Mouse (Mus musculus): ENCODE measurements around the gene Tepsin. TPM values are rescaled to one million over a fixed set of nuclear protein-coding genes. Genes with fewer than 3 reads are reported as not detected.

Tepsin gene
- polyA plus RNA-seq, 1 experiment from 2014 or later, result 18.5 TPM

GRCm38 (mm10) chr11:120052274-120052673, 46.3 kb downstream of the Tepsin start:
- Histone ChIP-seq H3K9ac (no peak overlapping the region), H3K4me3 (no peak overlapping the region), H3K4me2 (replicated peaks) (no peak overlapping the region), H3K4me1 (peaks cover 22% of the 10 kb centered on the region), H3K27me3 (peaks cover 26% of the 10 kb centered on the region), H3K36me3 (no peaks in the 10 kb centered on the region), H3K27ac (no peak overlapping the region), H3K9me3 (no peaks in the 10 kb centered on the region)
- no peak for ATAC-seq (ENCODE audit: low FRiP score, low read depth)
- 69% methylated on average over 9 of the region's 9 CpGs for WGBS

- no peak overlapping the region; the same call in 1 of the 2 replicates for H3K9ac ChIP-seq
- H3K36me3 ChIP-seq, result no peaks in the 10 kb centered on the region
These were observed 47.3 kb downstream of the Tepsin start for GRCm38 (mm10) chr11:120051124-120051811.

GRCm38 (mm10) chr11:120049067-120049466, 49.5 kb downstream of the Tepsin start:
- H3K27ac ChIP-seq, result no peak overlapping the region
- peaks cover 38% of the 10 kb centered on the region for H3K27me3 ChIP-seq
- no peaks in the 10 kb centered on the region for H3K9me3 ChIP-seq
- no peak for ATAC-seq (ENCODE audit: low FRiP score, low read depth)
- no peak overlapping the region for H3K4me2 ChIP-seq (replicated peaks)
- 83% methylated on average over 8 of the region's 8 CpGs for WGBS
- no peak overlapping the region for H3K9ac ChIP-seq
- no peaks in the 10 kb centered on the region for H3K36me3 ChIP-seq
- peaks cover 38% of the 10 kb centered on the region for H3K4me1 ChIP-seq
- H3K4me3 ChIP-seq, result no peak overlapping the region

More at GRCm38 (mm10) chr11:120051124-120051811, 47.3 kb downstream of the Tepsin start:
- Histone ChIP-seq H3K4me3 (no peak overlapping the region), H3K4me1 (peaks cover 27% of the 10 kb centered on the region), H3K27me3 (peaks cover 32% of the 10 kb centered on the region), H3K9me3 (no peaks in the 10 kb centered on the region), H3K27ac (no peak overlapping the region), H3K4me2 (replicated peaks) (no peak overlapping the region)
- ATAC-seq (ENCODE audit: low FRiP score, low read depth), result no peak
- WGBS, result 45% methylated on average over 14 of the region's 14 CpGs

- 2% methylated on average over 23 of the region's 23 CpGs for WGBS
- Histone ChIP-seq H3K27ac (no peak overlapping the region), H3K4me3 (peak overlapping the region; percentile 69), H3K9me3 (no peaks in the 10 kb centered on the region), H3K4me1 (peaks cover 38% of the 10 kb centered on the region), H3K4me2 (replicated peaks) (peak overlapping the region; percentile 90), H3K27me3 (peaks cover 38% of the 10 kb centered on the region), H3K36me3 (no peaks in the 10 kb centered on the region), H3K9ac (no peak overlapping the region; the same call in 1 of the 2 replicates)
- no peak for ATAC-seq (ENCODE audit: low FRiP score, low read depth)
These were observed 50.3 kb downstream of the Tepsin start for GRCm38 (mm10) chr11:120048252-120048556.

- Histone ChIP-seq H3K4me2 (replicated peaks) (peak overlapping the region; percentile 90), H3K9ac (peak overlapping the region; percentile 79), H3K27me3 (peaks cover 38% of the 10 kb centered on the region), H3K27ac (no peak overlapping the region), H3K4me3 (peak overlapping the region; percentile 69), H3K4me1 (peaks cover 38% of the 10 kb centered on the region), H3K36me3 (no peaks in the 10 kb centered on the region), H3K9me3 (no peaks in the 10 kb centered on the region)
- ATAC-seq (ENCODE audit: low FRiP score, low read depth), result 0 out of 2 replicates have a peak, but pooled peaks have one; percentile 15
- 11% methylated on average over 23 of the region's 23 CpGs for WGBS
These were observed 50.8 kb downstream of the Tepsin start for GRCm38 (mm10) chr11:120047531-120048251.

GRCm38 (mm10) chr11:120046553-120047191, 51.9 kb downstream of the Tepsin start, which contains the start of gene Aatk:
Gene Aatk, minus strand, starts transcription at chr11:120047167.
- peak within 1 kb of the TSS; percentile 79 for H3K9ac ChIP-seq
- H3K27ac ChIP-seq, result 0 out of 2 replicates have a peak within 1 kb of the TSS, but pooled peaks have one; percentile 22
- peaks cover 45% of the 10 kb centered on the region for H3K4me1 ChIP-seq
- peaks cover 38% of the 10 kb centered on the region for H3K27me3 ChIP-seq
- H3K36me3 ChIP-seq, result no peaks in the 10 kb centered on the region
- H3K4me2 ChIP-seq (replicated peaks), result peak within 1 kb of the TSS; percentile 90
- H3K4me3 ChIP-seq, result peak within 1 kb of the TSS; percentile 69
- 1% methylated on average over 45 of the region's 63 CpGs for WGBS
- H3K9me3 ChIP-seq, result no peaks in the 10 kb centered on the region
- no peak for ATAC-seq (ENCODE audit: low FRiP score, low read depth)

GRCm38 (mm10) chr11:120045839-120046552, 52.5 kb downstream of the Tepsin start:
- 41% methylated on average over 11 of the region's 11 CpGs for WGBS
- Histone ChIP-seq H3K4me1 (peaks cover 39% of the 10 kb centered on the region), H3K27ac (no peak overlapping the region), H3K27me3 (peaks cover 38% of the 10 kb centered on the region), H3K9me3 (no peaks in the 10 kb centered on the region), H3K4me2 (replicated peaks) (peak overlapping the region; percentile 90), H3K4me3 (peak overlapping the region; percentile 69), H3K9ac (peak overlapping the region; percentile 79), H3K36me3 (no peaks in the 10 kb centered on the region)
- no peak for ATAC-seq (ENCODE audit: low FRiP score, low read depth)

- Histone ChIP-seq H3K27ac (no peak overlapping the region), H3K9ac (peak overlapping the region; percentile 79; the same call in 1 of the 2 replicates), H3K4me2 (replicated peaks) (peak overlapping the region; percentile 90), H3K36me3 (no peaks in the 10 kb centered on the region), H3K4me1 (peaks cover 37% of the 10 kb centered on the region), H3K9me3 (no peaks in the 10 kb centered on the region), H3K27me3 (peaks cover 37% of the 10 kb centered on the region), H3K4me3 (no peak overlapping the region)
- no peak for ATAC-seq (ENCODE audit: low FRiP score, low read depth)
- WGBS, result 48% methylated on average over 4 of the region's 4 CpGs
These were observed 53.2 kb downstream of the Tepsin start for GRCm38 (mm10) chr11:120045341-120045740.

- H3K27me3 ChIP-seq, result peaks cover 11% of the 10 kb centered on the region
- H3K36me3 ChIP-seq, result no peaks in the 10 kb centered on the region
- no peak overlapping the region; the same call in 1 of the 2 replicates for H3K27ac ChIP-seq
- no peak for ATAC-seq (ENCODE audit: low FRiP score, low read depth)
- H3K9ac ChIP-seq, result peak overlapping the region; percentile 43; the same call in 1 of the 2 replicates
- 77% methylated on average over 7 of the region's 7 CpGs for WGBS
- peaks cover 24% of the 10 kb centered on the region for H3K4me1 ChIP-seq
- no peak overlapping the region for H3K4me3 ChIP-seq
- H3K9me3 ChIP-seq, result no peaks in the 10 kb centered on the region
- no peak overlapping the region for H3K4me2 ChIP-seq (replicated peaks)
These were observed 56.2 kb downstream of the Tepsin start for GRCm38 (mm10) chr11:120042141-120042838.

- WGBS, result 53% methylated on average over 13 of the region's 13 CpGs
- Histone ChIP-seq H3K9me3 (no peaks in the 10 kb centered on the region), H3K4me2 (replicated peaks) (no peak overlapping the region), H3K27ac (no peak overlapping the region), H3K4me1 (peaks cover 21% of the 10 kb centered on the region), H3K27me3 (peaks cover 8% of the 10 kb centered on the region), H3K9ac (peak overlapping the region; percentile 43; the same call in 1 of the 2 replicates), H3K36me3 (no peaks in the 10 kb centered on the region), H3K4me3 (no peak overlapping the region)
- ATAC-seq (ENCODE audit: low FRiP score, low read depth), result no peak
These were observed 57.1 kb downstream of the Tepsin start for GRCm38 (mm10) chr11:120041191-120042123.
